Mouse (Mus musculus): ENCODE measurements around the gene Dcaf8.

The Dcaf8 gene

GRCm38 (mm10) chr1:172194435-172194834 is 46.6 kb downstream of the Dcaf8 start:
- no peak for DNase-seq (ENCODE audit: low read depth, low spot score)

- DNase-seq (ENCODE audit: low read depth, low spot score), result no peak
Measured at GRCm38 (mm10) chr1:172197146-172197545, 49.3 kb downstream of the Dcaf8 start.

GRCm38 (mm10) chr1:172197851-172198250 is 50.0 kb downstream of the Dcaf8 start:
- DNase-seq (ENCODE audit: low read depth, low spot score), result no peak

- DNase-seq (ENCODE audit: low read depth, low spot score), result no peak
Measured at GRCm38 (mm10) chr1:172198316-172198715, 50.4 kb downstream of the Dcaf8 start.

GRCm38 (mm10) chr1:172198996-172199395 is 51.1 kb downstream of the Dcaf8 start:
- DNase-seq (ENCODE audit: low read depth, low spot score), result no peak

- no peak for DNase-seq (ENCODE audit: low read depth, low spot score)
Measured at GRCm38 (mm10) chr1:172200161-172200560, 52.3 kb downstream of the Dcaf8 start.

GRCm38 (mm10) chr1:172200871-172201447 is 53.1 kb downstream of the Dcaf8 start:
- peak; percentile 84 for DNase-seq (ENCODE audit: low read depth, low spot score)

GRCm38 (mm10) chr1:172201967-172202880 is 54.3 kb downstream of the Dcaf8 start:
- no peak for DNase-seq (ENCODE audit: low read depth, low spot score)

GRCm38 (mm10) chr1:172202894-172203522 is 55.1 kb downstream of the Dcaf8 start:
- DNase-seq (ENCODE audit: low read depth, low spot score), result peak; percentile 79

- no peak for DNase-seq (ENCODE audit: low read depth, low spot score)
Measured at GRCm38 (mm10) chr1:172203566-172203965, 55.7 kb downstream of the Dcaf8 start.

GRCm38 (mm10) chr1:172204033-172204813 is 56.3 kb downstream of the Dcaf8 start:
- no peak for DNase-seq (ENCODE audit: low read depth, low spot score)

- no peak for DNase-seq (ENCODE audit: low read depth, low spot score)
Measured at GRCm38 (mm10) chr1:172204814-172205740, 57.2 kb downstream of the Dcaf8 start.

- no peak for DNase-seq (ENCODE audit: low read depth, low spot score)
Measured at GRCm38 (mm10) chr1:172205741-172206087, 57.8 kb downstream of the Dcaf8 start.

GRCm38 (mm10) chr1:172206141-172206917 is 58.4 kb downstream of the Dcaf8 start, which contains the start of gene Pea15a:
Gene Pea15a, minus strand, starts transcription at chr1:172206804.
- peak; percentile 83 for DNase-seq (ENCODE audit: low read depth, low spot score)

GRCm38 (mm10) chr1:172207111-172207584 is 59.3 kb downstream of the Dcaf8 start:
- DNase-seq (ENCODE audit: low read depth, low spot score), result no peak

GRCm38 (mm10) chr1:172212776-172213175 is 64.9 kb downstream of the Dcaf8 start:
- peak; percentile 89 for DNase-seq (ENCODE audit: low read depth, low spot score)

GRCm38 (mm10) chr1:172213771-172214170 is 65.9 kb downstream of the Dcaf8 start:
- no peak for DNase-seq (ENCODE audit: low read depth, low spot score)

GRCm38 (mm10) chr1:172214748-172215147 is 66.9 kb downstream of the Dcaf8 start:
- DNase-seq (ENCODE audit: low read depth, low spot score), result no peak

- DNase-seq (ENCODE audit: low read depth, low spot score), result peak; percentile 96
Measured at GRCm38 (mm10) chr1:172217148-172217547, 69.3 kb downstream of the Dcaf8 start.

Measured in R1 (cell line).